ENCODE assay signal across 20 mouse cellular contexts in the genomic region with DNA sequence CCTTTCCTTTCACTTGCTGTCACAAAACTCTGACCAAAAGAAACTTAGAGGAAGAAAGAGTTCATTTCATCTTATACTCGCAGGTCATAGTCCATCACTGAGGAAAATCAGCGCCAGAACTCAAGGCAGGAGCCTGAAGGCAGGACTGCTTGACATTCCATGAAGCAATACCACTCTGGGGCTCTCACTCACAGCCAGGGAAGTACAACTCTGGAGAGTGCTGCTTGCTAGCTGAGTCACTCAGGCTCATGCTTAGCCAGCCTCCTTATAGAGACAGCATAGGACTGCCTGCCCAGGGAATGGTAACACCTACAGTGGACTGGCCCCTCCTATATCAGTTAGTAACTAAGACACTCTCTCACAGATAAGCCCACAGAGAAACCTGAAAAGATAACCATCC.
DNase-seq lines count a peak whose midpoint lies in the region; ATAC-seq and TF ChIP-seq lines count a peak whose summit lies in the region.
"Had no signal": no experiment of that assay in that cellular context is flagged by ENCODE, and none has a peak within 500 bp of the region (broad histone marks: within the 10 kb centered on the region; RNA-seq: fewer than 3 reads in every experiment).

No protein-coding gene starts in this region.

- H3K36me3 ChIP-seq in forebrain, embryonic 10.5 days (replicated peaks): no peaks in the 10 kb centered on the region
- no peaks in the 10 kb centered on the region for H3K36me3 ChIP-seq in forebrain, embryonic 16.5 days (ENCODE audit: control insufficient read depth, insufficient read depth)
- H3K36me3 ChIP-seq: embryonic facial prominence, embryonic 15.5 days; forebrain, embryonic 15.5 days; heart, embryonic 13.5 days; hindbrain, embryonic 15.5 days had no signal

- ATAC-seq in forebrain, embryonic 16.5 days: no peak
- ATAC-seq: forebrain, embryonic 15.5 days had no signal

- DNase-seq in forebrain, embryonic 10.5 days (ENCODE audit: extremely low spot score, low spot score): peak; percentile 11
- DNase-seq in lung, adult 18-20 months: peak; percentile 61 to 71
- DNase-seq in lung, adult 2 months: no peak
- DNase-seq in NIH3T3 (ENCODE audit: low read depth): peak; percentile 51
- no peak for DNase-seq in right cerebral cortex, postnatal 25 days
- no peak for DNase-seq in ovary, postnatal 10 days (ENCODE audit: low spot score)
- DNase-seq: adrenal gland, adult 8-10 months; adrenal gland, postnatal 36 days; cerebellum, adult 2 months; cerebellum, postnatal 14 days; embryo, embryonic 11 days; gastrocnemius, postnatal 10 days; heart, postnatal 36 days had no signal

- TF ChIP-seq POLR2A in lung, adult 2 months (IDR thresholded peaks at IDR 0.05; ENCODE audit: borderline replicate concordance, extremely low read depth, low read depth, low read length): no peak

- TF ChIP-seq CTCF in lung, adult 2 months (IDR thresholded peaks at IDR 0.05; ENCODE audit: insufficient read depth, low read length): no peak

- no peaks in the 10 kb centered on the region for H3K9me3 ChIP-seq in forebrain, embryonic 10.5 days
- no peaks in the 10 kb centered on the region for H3K9me3 ChIP-seq in forebrain, embryonic 16.5 days (ENCODE audit: control insufficient read depth, low read length)
- H3K9me3 ChIP-seq: embryonic facial prominence, embryonic 15.5 days; forebrain, embryonic 15.5 days; heart, embryonic 13.5 days; hindbrain, embryonic 15.5 days had no signal

- H3K27ac ChIP-seq in forebrain, embryonic 10.5 days: no peak overlapping the region
- H3K27ac ChIP-seq in forebrain, embryonic 16.5 days (ENCODE audit: low read length): no peak overlapping the region
- H3K27ac ChIP-seq: embryonic facial prominence, embryonic 15.5 days; forebrain, embryonic 15.5 days; heart, embryonic 13.5 days; hindbrain, embryonic 15.5 days had no signal

- no peak overlapping the region for H3K9ac ChIP-seq in forebrain, embryonic 16.5 days (replicated peaks; ENCODE audit: low read depth, low read length)
- H3K9ac ChIP-seq: embryonic facial prominence, embryonic 15.5 days; forebrain, embryonic 15.5 days; heart, embryonic 13.5 days; hindbrain, embryonic 15.5 days had no signal

- H3K4me3 ChIP-seq in forebrain, embryonic 10.5 days: no peak overlapping the region
- no peak overlapping the region for H3K4me3 ChIP-seq in forebrain, embryonic 16.5 days (replicated peaks; ENCODE audit: low read length)
- no peak overlapping the region for H3K4me3 ChIP-seq in lung, adult 2 months (replicated peaks; ENCODE audit: extremely low read depth, low read depth, low read length)
- H3K4me3 ChIP-seq: embryonic facial prominence, embryonic 15.5 days; erythroblast, embryonic 14.5 days; forebrain, embryonic 15.5 days; heart, embryonic 13.5 days; hindbrain, embryonic 15.5 days had no signal

- WGBS in forebrain, embryonic 10.5 days: 93% methylated on average over 2 of the region's 2 CpGs
- 90% methylated on average over 2 of the region's 2 CpGs for WGBS in forebrain, embryonic 16.5 days
- 66% methylated on average over 2 of the region's 2 CpGs for WGBS in lung, adult 2 months

- no peaks in the 10 kb centered on the region for H3K27me3 ChIP-seq in forebrain, embryonic 10.5 days (ENCODE audit: poor library complexity, severe bottlenecking)
- H3K27me3 ChIP-seq in forebrain, embryonic 16.5 days (replicated peaks; ENCODE audit: control insufficient read depth, insufficient read depth, low read length): no peaks in the 10 kb centered on the region
- H3K27me3 ChIP-seq: CH12.LX; embryonic facial prominence, embryonic 15.5 days; forebrain, embryonic 15.5 days; heart, embryonic 13.5 days; hindbrain, embryonic 15.5 days had no signal

- H3K4me1 ChIP-seq in forebrain, embryonic 10.5 days: peaks cover 27% of the 10 kb centered on the region
- no peaks in the 10 kb centered on the region; the same call in 1 of the 2 replicates for H3K4me1 ChIP-seq in forebrain, embryonic 16.5 days (replicated peaks; ENCODE audit: control insufficient read depth, insufficient read depth, low read length)
- peaks cover 17% of the 10 kb centered on the region for H3K4me1 ChIP-seq in lung, adult 2 months (ENCODE audit: control insufficient read depth, insufficient read depth, low read length)
- H3K4me1 ChIP-seq: forebrain, embryonic 15.5 days had no signal

- no peak overlapping the region for H3K4me2 ChIP-seq in forebrain, embryonic 16.5 days (ENCODE audit: low read length)
- H3K4me2 ChIP-seq: embryonic facial prominence, embryonic 15.5 days; forebrain, embryonic 15.5 days; heart, embryonic 13.5 days; hindbrain, embryonic 15.5 days had no signal

Comparison
In these comparisons a context has a peak if more than half of its experiments do, and no peak if none do; other contexts are left out.
1. DNase-seq: peak in forebrain, embryonic 10.5 days (single experiment), lung, adult 18-20 months (2 of 2) and NIH3T3 (single experiment); none in lung, adult 2 months (single experiment), right cerebral cortex, postnatal 25 days (single experiment) and ovary, postnatal 10 days (single experiment).